ENCODE assay signal across 24 mouse cellular contexts in the genomic region with DNA sequence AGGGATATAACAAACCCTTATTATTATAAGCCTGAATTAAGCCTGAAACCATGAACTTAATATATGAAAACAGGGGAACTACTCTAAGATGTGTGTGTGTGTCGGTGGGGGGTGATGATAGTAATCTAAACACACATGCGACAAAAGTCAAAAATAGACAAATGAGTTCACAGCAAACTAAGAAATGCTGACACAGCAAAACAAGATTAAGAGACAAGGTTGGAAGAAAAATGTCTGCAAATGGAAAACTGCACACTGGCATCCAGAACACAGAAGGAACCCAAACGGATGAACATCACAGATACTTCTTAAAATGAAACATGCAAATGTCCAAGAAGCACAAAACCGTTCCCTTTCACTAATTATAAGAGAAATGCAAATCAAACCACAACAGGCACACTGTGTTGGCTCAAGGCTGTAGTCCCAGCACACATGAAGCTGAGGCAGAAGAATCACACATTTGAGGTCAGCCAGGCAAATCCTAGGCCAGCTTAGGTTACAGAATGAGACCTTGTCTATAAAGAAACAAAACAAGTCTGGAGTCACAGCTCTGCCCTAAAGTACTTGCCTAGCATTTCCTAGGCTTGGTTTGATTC.
"Had no signal": no experiment of that assay in that cellular context is flagged by ENCODE, and none has a peak within 500 bp of the region (broad histone marks: within the 10 kb centered on the region; RNA-seq: fewer than 3 reads in every experiment).

No protein-coding gene starts in this region.

- H3K4me3 ChIP-seq: heart, adult 2 months; heart, embryonic 13.5 days; heart, embryonic 15.5 days; hindbrain, embryonic 10.5 days; hindbrain, embryonic 12.5 days; layer of hippocampus, adult 2 months; left cerebral cortex, adult 2 months; limb, embryonic 13.5 days; limb, embryonic 15.5 days; liver, embryonic 12.5 days had no signal

- H3K27ac ChIP-seq: heart, adult 2 months; heart, embryonic 13.5 days; heart, embryonic 15.5 days; hindbrain, embryonic 10.5 days; hindbrain, embryonic 12.5 days; hindbrain, embryonic 14.5 days; layer of hippocampus, adult 2 months; left cerebral cortex, adult 2 months; limb, embryonic 13.5 days; limb, embryonic 15.5 days; liver, embryonic 12.5 days; liver, embryonic 14.5 days had no signal

- H3K4me1 ChIP-seq: hindbrain, embryonic 12.5 days; limb, embryonic 13.5 days had no signal

- H3K9ac ChIP-seq: heart, embryonic 13.5 days; heart, embryonic 15.5 days; hindbrain, embryonic 12.5 days; hindbrain, embryonic 14.5 days; limb, embryonic 13.5 days; limb, embryonic 15.5 days; liver, embryonic 12.5 days; liver, embryonic 14.5 days had no signal

- H3K27me3 ChIP-seq: heart, embryonic 13.5 days; heart, embryonic 15.5 days; hindbrain, embryonic 12.5 days; limb, embryonic 13.5 days; limb, embryonic 15.5 days; liver, embryonic 12.5 days had no signal

- ATAC-seq: hindbrain, embryonic 16.5 days; inflammation-experienced regulatory T-cells, adult 6 months; intestine, postnatal 0 days; liver, embryonic 12.5 days had no signal

- H3K9me3 ChIP-seq: heart, embryonic 13.5 days; heart, embryonic 15.5 days; hindbrain, embryonic 10.5 days; hindbrain, embryonic 12.5 days; limb, embryonic 13.5 days; limb, embryonic 15.5 days; liver, embryonic 12.5 days had no signal

- H3K4me2 ChIP-seq: heart, embryonic 11.5 days; heart, embryonic 13.5 days; heart, embryonic 15.5 days; hindbrain, embryonic 12.5 days; hindbrain, embryonic 14.5 days; limb, embryonic 13.5 days; limb, embryonic 15.5 days; liver, embryonic 12.5 days had no signal

- H3K36me3 ChIP-seq: heart, embryonic 13.5 days; heart, embryonic 15.5 days; hindbrain, embryonic 10.5 days; limb, embryonic 13.5 days; limb, embryonic 15.5 days; liver, embryonic 12.5 days had no signal

- DNase-seq: gastrocnemius, postnatal 14 days; gastrocnemius, postnatal 36 days; heart, adult 2 months; heart, postnatal 4 days; kidney, adult 2 months; kidney, postnatal 10 days; kidney, postnatal 25 days; kidney, postnatal 4 days; left cerebral cortex, postnatal 4 days had no signal
